Mouse (Mus musculus) cortical plate, adult 2 months (tissue): ENCODE results near the gene Pfas.

Source experiments
- CTCF ChIP-seq: fragments of 200-500 bp; IDR thresholded peaks from 2 replicates; pipeline ENCODE4 v1.5.1; 2011; ENCODE audit warnings: mild to moderate bottlenecking, control low read depth, low read length; ENCODE audit not compliant: insufficient read depth; ENCODE audit errors: extremely low read depth
- POLR2A ChIP-seq: fragments of 200-500 bp; IDR thresholded peaks from 2 replicates; pipeline ENCODE4 v1.6.1; 2011; ENCODE audit warnings: mild to moderate bottlenecking, low read length, control low read depth; ENCODE audit not compliant: insufficient read depth; ENCODE audit errors: extremely low read depth

DNA sequence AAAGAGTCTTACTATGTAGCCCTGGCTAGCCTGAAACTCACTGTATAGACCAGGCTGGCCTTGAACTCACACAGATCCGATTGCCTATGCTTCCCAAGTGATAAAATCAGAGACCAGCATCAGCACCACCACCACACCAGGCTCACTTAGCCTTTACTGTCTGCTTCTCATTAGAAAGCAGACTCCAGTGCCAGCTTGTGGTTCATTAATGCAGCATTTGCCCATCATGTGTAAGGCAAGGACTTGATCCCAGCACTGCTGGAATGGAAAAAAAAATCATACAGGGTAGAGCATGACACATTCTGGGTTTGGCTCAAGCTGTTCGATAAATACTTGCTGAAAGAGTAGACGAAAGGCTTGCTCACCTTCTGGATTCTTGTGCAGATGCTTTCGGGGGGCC is 62.3 kb downstream of the Pfas start:
- no peak for TF ChIP-seq CTCF
- no peak for TF ChIP-seq POLR2A
